Mouse (Mus musculus): ENCODE measurements around the gene Tbxa2r. TPM values are rescaled to one million over a fixed set of nuclear protein-coding genes. Genes with fewer than 3 reads are reported as not detected.

Tbxa2r gene
- polyA plus RNA-seq, 1 experiment = 0.16 TPM

GRCm38 (mm10) chr10:81384605-81384982, 56.1 kb downstream of the Tbxa2r start:
- H3K36me3 ChIP-seq (ENCODE audit: control insufficient read depth, insufficient read depth) = peaks cover 17% of the 10 kb centered on the region
- H3K4me3 ChIP-seq = peak overlapping the region; percentile 95
- peak overlapping the region; percentile 88 for H3K4me2 ChIP-seq (ENCODE audit: low read depth)
- no peaks in the 10 kb centered on the region for H3K27me3 ChIP-seq (ENCODE audit: control insufficient read depth, insufficient read depth, insufficient read length)
- H3ac ChIP-seq (ENCODE audit: control insufficient read depth, insufficient read length) = peak overlapping the region; percentile 55
- peak; percentile 14 for TF ChIP-seq POLR2AphosphoS2 (IDR thresholded peaks at IDR 0.05; ENCODE audit: insufficient read length, low read depth)
- no peak for TF ChIP-seq TCF3 (IDR thresholded peaks at IDR 0.05; ENCODE audit: insufficient read length, low read depth)
- H3K79me2 ChIP-seq (ENCODE audit: control insufficient read depth, insufficient read depth) = peaks cover 16% of the 10 kb centered on the region

Other genes starting within 250 kb of the Tbxa2r start
- gene Creb3l3, start 229.9 kb upstream of the Tbxa2r start, polyA plus RNA-seq (2012; fragmentation: generic; extraction: Trizol) = 0.14 TPM
- gene Map2k2, start 222.8 kb upstream of the Tbxa2r start, polyA plus RNA-seq (2012; fragmentation: generic; extraction: Trizol) = 126 TPM
- gene Zbtb7a, start 193.5 kb upstream of the Tbxa2r start, polyA plus RNA-seq (2012; fragmentation: generic; extraction: Trizol) = 26.1 TPM
- 43.2 TPM for gene Pias4, start 160.8 kb upstream of the Tbxa2r start, polyA plus RNA-seq (2012; fragmentation: generic; extraction: Trizol)
- gene Eef2, start 152.1 kb upstream of the Tbxa2r start, polyA plus RNA-seq (2012; fragmentation: generic; extraction: Trizol) = 3,891 TPM
- gene Dapk3, start 145.7 kb upstream of the Tbxa2r start, polyA plus RNA-seq (2012; fragmentation: generic; extraction: Trizol) = 120 TPM
- gene 4930442H23Rik, start 144.9 kb upstream of the Tbxa2r start, polyA plus RNA-seq (2012; fragmentation: generic; extraction: Trizol) = 0.12 TPM
- gene Nmrk2, start 126.7 kb upstream of the Tbxa2r start, polyA plus RNA-seq (2012; fragmentation: generic; extraction: Trizol) = 52.3 TPM
- gene Atcay, start 97.9 kb upstream of the Tbxa2r start, polyA plus RNA-seq (2012; fragmentation: generic; extraction: Trizol) = 0.11 TPM
- 2.3 TPM for gene Zfr2, start 95.6 kb upstream of the Tbxa2r start, polyA plus RNA-seq (2012; fragmentation: generic; extraction: Trizol)
- gene Matk, start 75.8 kb upstream of the Tbxa2r start, polyA plus RNA-seq (2012; fragmentation: generic; extraction: Trizol) = 0.67 TPM
- 167 TPM for gene Mrpl54, start 61.8 kb upstream of the Tbxa2r start, polyA plus RNA-seq (2012; fragmentation: generic; extraction: Trizol)
- gene Apba3, start 61.8 kb upstream of the Tbxa2r start, polyA plus RNA-seq (2012; fragmentation: generic; extraction: Trizol) = 166 TPM
- 0.17 TPM for gene Tjp3, start 37.1 kb upstream of the Tbxa2r start, polyA plus RNA-seq (2012; fragmentation: generic; extraction: Trizol)
- gene Pip5k1c, start 35.8 kb upstream of the Tbxa2r start, polyA plus RNA-seq (2012; fragmentation: generic; extraction: Trizol) = 23.3 TPM
- 31.3 TPM for gene Cactin, start 7.6 kb upstream of the Tbxa2r start, polyA plus RNA-seq (2012; fragmentation: generic; extraction: Trizol)
- gene Gipc3, start 14.5 kb downstream of the Tbxa2r start, polyA plus RNA-seq (2012; fragmentation: generic; extraction: Trizol) = 0.10 TPM
- gene Hmg20b, start 21.7 kb downstream of the Tbxa2r start, polyA plus RNA-seq (2012; fragmentation: generic; extraction: Trizol) = 80.2 TPM
- gene Mfsd12, start 28.8 kb downstream of the Tbxa2r start, polyA plus RNA-seq (2012; fragmentation: generic; extraction: Trizol) = 21.7 TPM
- 0.92 TPM for gene 4930404N11Rik, start 37.1 kb downstream of the Tbxa2r start, polyA plus RNA-seq (2012; fragmentation: generic; extraction: Trizol)
- 42.0 TPM for gene Fzr1, start 49.8 kb downstream of the Tbxa2r start, polyA plus RNA-seq (2012; fragmentation: generic; extraction: Trizol)
- gene Dohh, start 55.7 kb downstream of the Tbxa2r start, polyA plus RNA-seq (2012; fragmentation: generic; extraction: Trizol) = 103 TPM
- gene Gm48551, start 55.7 kb downstream of the Tbxa2r start, polyA plus RNA-seq (2012; fragmentation: generic; extraction: Trizol) = 1.7 TPM
- gene Gm48552, start 60.3 kb downstream of the Tbxa2r start, polyA plus RNA-seq (2012; fragmentation: generic; extraction: Trizol) = 0.73 TPM
- 0.30 TPM for gene Smim24, start 64.3 kb downstream of the Tbxa2r start, polyA plus RNA-seq (2012; fragmentation: generic; extraction: Trizol)
- 115 TPM for gene Nfic, start 126.9 kb downstream of the Tbxa2r start, polyA plus RNA-seq (2012; fragmentation: generic; extraction: Trizol)
- gene Celf5, start 154.0 kb downstream of the Tbxa2r start, polyA plus RNA-seq (2012; fragmentation: generic; extraction: Trizol) = 0.37 TPM
- 153 TPM for gene Ncln, start 167.7 kb downstream of the Tbxa2r start, polyA plus RNA-seq (2012; fragmentation: generic; extraction: Trizol)
- not detected for gene S1pr4, start 171.4 kb downstream of the Tbxa2r start, polyA plus RNA-seq (2012; fragmentation: generic; extraction: Trizol)
- gene Gna15, start 195.5 kb downstream of the Tbxa2r start, polyA plus RNA-seq (2012; fragmentation: generic; extraction: Trizol) = not detected
- 58.2 TPM for gene Gna11, start 216.5 kb downstream of the Tbxa2r start, polyA plus RNA-seq (2012; fragmentation: generic; extraction: Trizol)
- gene Aes, start 230.8 kb downstream of the Tbxa2r start, polyA plus RNA-seq (2012; fragmentation: generic; extraction: Trizol) = 639 TPM
- 11.3 TPM for gene Tle2, start 245.8 kb downstream of the Tbxa2r start, polyA plus RNA-seq (2012; fragmentation: generic; extraction: Trizol)